Mouse (Mus musculus): Measurements from ENCODE around the gene Barhl2. TPM values are rescaled to one million over a fixed set of nuclear protein-coding genes. Genes with fewer than 3 reads are reported as not detected.

Barhl2 gene
- not detected for total RNA-seq (2021)
- long read RNA-seq, experiment 1, result 0 reads
- long read RNA-seq, experiment 2, result 0 reads

DNA sequence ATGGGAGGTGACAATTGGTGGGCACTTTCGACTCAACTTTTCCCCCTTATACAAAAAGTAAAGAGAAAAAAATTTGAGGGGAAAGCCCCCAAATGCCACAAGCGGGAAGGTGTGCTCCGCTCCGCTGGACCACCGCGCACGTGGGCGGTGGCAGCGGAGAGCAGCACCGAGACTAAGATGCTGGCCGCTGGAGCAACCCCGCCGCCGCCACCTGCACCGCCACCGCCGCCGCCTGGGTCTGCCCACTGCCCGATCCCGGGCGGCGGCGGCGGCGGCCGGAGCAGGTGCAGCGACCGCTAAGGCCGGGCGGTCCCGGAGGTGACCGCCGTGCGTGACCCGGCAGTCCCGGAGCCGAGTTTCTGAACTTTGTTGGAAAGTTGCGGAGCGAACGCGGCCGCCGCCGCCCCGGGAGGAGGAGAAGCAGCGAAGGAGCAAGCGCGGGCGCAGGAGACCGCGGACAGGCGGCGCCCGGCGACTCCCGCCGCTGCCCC is at the start of gene Barhl2:
Barhl2 (minus strand) TSS at position 181 of the 491 bp plus-strand sequence.
- DNase-seq (ENCODE audit: low spot score in 2 of 2), result no peak

- DNase-seq (ENCODE audit: low spot score in 2 of 2), result no peak
Observed at GRCm38 (mm10) chr5:106506061-106506460, 48.1 kb upstream of the Barhl2 start.

DNA sequence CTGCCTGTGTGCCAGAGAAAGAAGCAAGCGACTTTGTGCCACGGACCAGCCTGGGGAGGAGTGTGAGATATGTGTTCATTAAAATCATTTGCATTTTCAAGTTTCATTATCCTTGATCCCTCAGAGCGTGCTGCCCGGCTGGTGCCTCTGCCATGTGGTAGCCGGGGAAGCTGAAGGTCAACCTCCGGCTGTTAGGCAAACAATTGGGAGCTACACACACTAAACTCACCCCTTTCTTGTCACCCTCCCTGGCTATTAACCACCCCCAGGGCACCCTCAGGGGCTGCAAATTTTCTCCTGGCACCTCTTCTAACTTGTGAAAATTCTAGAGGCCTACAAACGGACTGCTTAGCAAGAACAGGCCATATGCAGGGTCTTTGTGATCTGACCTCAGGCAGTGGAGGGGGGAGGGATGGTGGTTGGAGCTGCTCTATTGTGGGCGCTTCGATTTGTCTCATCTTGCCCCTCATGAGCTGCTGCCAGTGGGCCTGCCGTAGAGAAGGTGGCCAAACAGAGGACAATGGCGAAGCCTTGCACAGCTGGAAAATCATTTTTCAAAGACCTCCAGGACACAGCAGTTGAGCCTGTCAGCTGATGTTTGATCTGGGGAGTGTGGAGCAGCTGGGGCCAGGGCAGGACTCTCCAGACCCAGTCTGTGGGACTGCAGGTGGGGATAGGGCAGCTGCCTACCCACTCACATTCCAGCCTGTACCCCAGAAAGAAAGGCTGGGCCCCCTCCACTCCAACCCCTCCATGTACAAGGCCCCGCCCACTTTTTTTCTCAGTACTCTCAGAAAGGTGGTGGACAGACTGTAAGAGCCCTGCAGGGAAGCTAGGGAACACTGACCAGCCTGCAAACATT is 44.9 kb upstream of the Barhl2 start:
- no peak for DNase-seq (ENCODE audit: low spot score in 2 of 2)

DNA sequence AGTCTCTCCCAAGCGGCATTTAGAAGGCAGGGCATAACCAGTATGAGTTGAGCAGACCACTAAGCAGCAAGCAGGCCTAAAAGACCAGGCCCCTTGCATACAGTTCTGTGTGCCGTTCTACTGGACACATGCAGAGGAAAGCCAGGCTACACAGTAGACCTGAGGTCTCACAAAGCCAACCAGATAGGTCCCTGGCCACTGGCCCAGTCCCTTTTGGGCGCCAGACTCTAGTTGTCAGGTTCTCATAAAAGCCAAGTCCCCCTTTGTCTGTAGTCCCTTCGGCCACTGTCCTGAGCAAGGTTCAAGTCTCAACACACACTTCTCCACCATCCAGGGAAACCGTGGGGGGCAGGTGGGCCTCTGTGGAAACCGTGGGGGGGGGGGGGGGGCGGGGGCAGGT is 44.3 kb upstream of the Barhl2 start:
- no peak for DNase-seq (ENCODE audit: low spot score in 2 of 2)

DNA sequence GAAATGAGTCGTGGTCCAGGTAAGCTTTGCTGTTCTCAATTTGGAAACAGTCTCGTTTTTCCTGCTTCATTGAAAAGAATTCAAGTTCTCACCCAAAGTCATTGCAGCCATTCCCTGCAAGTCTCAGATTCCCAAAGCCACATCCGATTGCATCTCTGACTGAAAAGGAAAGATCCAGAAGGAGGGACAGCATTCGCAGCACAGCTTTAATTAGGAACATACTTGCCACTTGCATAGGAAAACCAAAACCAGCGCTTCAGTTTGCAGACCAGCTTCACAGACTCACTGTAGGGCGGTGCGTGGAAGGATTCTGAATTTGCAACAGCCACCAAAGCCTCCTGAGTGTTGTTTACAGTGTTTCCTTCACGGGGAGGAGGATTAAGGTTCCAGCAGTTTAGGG is 33.8 kb upstream of the Barhl2 start:
- no peak for DNase-seq (ENCODE audit: low spot score in 2 of 2)

- no peak for DNase-seq (ENCODE audit: low spot score in 2 of 2)
Observed at GRCm38 (mm10) chr5:106472105-106472500, 14.1 kb upstream of the Barhl2 start.

GRCm38 (mm10) chr5:106471235-106472104 is 13.5 kb upstream of the Barhl2 start:
- DNase-seq (ENCODE audit: low spot score in 2 of 2), result no peak

- no peak for DNase-seq (ENCODE audit: low spot score in 2 of 2)
Observed at GRCm38 (mm10) chr5:106465129-106465790, 7.3 kb upstream of the Barhl2 start.

- DNase-seq (ENCODE audit: low spot score in 2 of 2), result no peak
Observed at GRCm38 (mm10) chr5:106464336-106465128, 6.6 kb upstream of the Barhl2 start.

- DNase-seq (ENCODE audit: low spot score in 2 of 2), result no peak
Observed at GRCm38 (mm10) chr5:106463661-106464191, 5.8 kb upstream of the Barhl2 start.

GRCm38 (mm10) chr5:106461913-106462312 is 3.9 kb upstream of the Barhl2 start:
- DNase-seq (ENCODE audit: low spot score in 2 of 2), result no peak

DNA sequence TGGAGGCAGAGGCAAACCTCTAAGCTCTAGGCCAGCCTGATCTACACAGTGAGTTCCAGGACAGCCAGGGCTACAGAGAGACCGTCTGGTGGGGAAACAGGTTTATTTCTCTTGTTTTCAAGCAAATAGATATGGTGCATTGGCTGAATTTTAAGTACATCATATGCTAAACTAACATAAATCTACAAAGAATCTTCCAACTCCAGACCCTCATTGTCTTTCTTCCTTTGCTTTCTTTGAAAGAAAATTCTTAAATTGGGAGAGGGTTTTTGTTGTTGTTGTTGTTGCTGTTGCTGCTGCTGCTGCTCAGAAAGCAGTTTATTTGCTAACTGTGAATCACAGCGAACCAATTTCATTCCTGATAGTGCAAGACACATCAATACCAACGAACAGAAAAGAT is 3.5 kb upstream of the Barhl2 start:
- no peak for DNase-seq (ENCODE audit: low spot score in 2 of 2)

- no peak for DNase-seq (ENCODE audit: low spot score in 2 of 2)
Observed at GRCm38 (mm10) chr5:106460535-106460934, 2.6 kb upstream of the Barhl2 start.

DNA sequence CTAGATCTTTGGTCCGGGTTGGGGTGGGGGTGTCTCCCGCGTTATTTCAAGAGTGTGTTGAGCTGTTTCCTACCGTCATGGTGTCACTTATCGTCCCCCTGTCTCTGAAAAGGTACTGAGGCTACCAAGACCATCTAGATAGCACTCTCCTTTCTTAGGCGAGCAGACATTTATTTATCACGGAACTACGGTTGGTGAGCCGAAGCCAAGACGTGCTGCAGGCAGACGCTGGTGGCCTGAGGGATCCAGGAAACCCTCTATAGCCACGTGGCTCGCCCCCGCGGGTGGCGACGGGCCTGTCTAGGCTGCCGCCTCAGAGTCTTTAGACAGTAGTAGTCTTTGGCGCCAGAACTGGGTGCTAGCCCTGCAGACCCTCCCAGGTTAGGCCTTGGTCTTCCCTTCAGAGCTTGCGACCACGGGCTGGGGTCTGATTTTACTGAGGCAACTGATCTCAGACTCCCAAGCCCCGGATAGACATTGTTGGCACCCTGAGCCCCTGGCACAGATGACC is 2.1 kb upstream of the Barhl2 start:
- no peak for DNase-seq (ENCODE audit: low spot score in 2 of 2)

- DNase-seq (ENCODE audit: low spot score in 2 of 2), result no peak
Observed at GRCm38 (mm10) chr5:106459120-106459641, 1.2 kb upstream of the Barhl2 start.

- no peak for DNase-seq (ENCODE audit: low spot score in 2 of 2)
Observed at GRCm38 (mm10) chr5:106458477-106459119, 632 bp upstream of the Barhl2 start.

- no peak for DNase-seq (ENCODE audit: low spot score in 2 of 2)
Observed at GRCm38 (mm10) chr5:106457111-106457925, 648 bp downstream of the Barhl2 start.

GRCm38 (mm10) chr5:106455984-106456383 is 2.0 kb downstream of the Barhl2 start:
- DNase-seq (ENCODE audit: low spot score in 2 of 2), result no peak

All from adrenal gland, adult 18-20 months (tissue).